Mouse (Mus musculus) heart, adult 2 months (tissue): ENCODE results near the gene Erbb4.

Experiments used
- CTCF ChIP-seq: fragments of 200-600 bp; IDR thresholded peaks from 2 replicates; pipeline ENCODE4 v1.8.1; 2022; ENCODE audit warnings: antibody characterized with exemption, mild to moderate bottlenecking, moderate library complexity
- POLR2A ChIP-seq: fragments of 200-500 bp; IDR thresholded peaks from 2 replicates; pipeline ENCODE4 v1.6.1; 2011; ENCODE audit warnings: mild to moderate bottlenecking, low read depth, low read length, control low read depth; ENCODE audit not compliant: insufficient read depth

DNA sequence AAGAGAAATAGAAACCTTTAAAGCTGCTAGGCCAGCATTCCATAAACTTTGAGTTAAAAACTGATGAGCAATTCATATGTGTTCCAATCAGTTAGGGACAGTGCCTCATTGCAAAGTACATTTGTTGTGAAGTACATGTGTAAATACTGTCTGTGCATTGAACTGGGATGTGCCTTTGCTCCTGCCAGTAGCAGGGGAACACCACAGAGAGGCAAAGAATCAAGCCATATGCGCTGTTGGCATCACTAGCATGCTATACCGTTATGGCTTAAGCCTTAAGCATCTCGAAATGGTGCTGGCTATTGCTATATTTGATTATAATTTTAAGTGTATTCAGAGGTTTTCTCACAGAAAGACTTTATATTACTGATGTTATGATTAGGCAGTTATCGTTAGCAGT lies 58.9 kb downstream of the Erbb4 start:
- TF ChIP-seq POLR2A (no peak), CTCF (no peak)
